Mouse (Mus musculus) heart, embryonic 13.5 days (tissue): ENCODE measurements at regions not wholly inside any gene's neighbourhood (a gene's known extent, or its start where the extent isn't known, plus 50 kb on each side); places are given as distances from the start of the nearest gene placed in this dataset.

Experiments used
- ATAC-seq: fragments of 200-750 bp; cut with Nextera tagmentation; 2 replicates; pipeline ENCODE4 v1.8.0; 2017; ENCODE audit warnings: moderate TSS enrichment; ENCODE audit not compliant: insufficient number of reproducible peaks, low FRiP score, low TSS enrichment; ENCODE audit errors: extremely low read depth
- H3K27ac ChIP-seq: fragments of 300-500 bp; sonication (generic); replicated peaks from 2 replicates; pipeline ENCODE4 v1.5.1; 2015; ENCODE audit warnings: moderate library complexity, mild to moderate bottlenecking, inconsistent platforms
- H3K27me3 ChIP-seq: fragments of 300-500 bp; sonication (generic); replicated peaks from 2 replicates; pipeline ENCODE4 v1.6.1; 2015; ENCODE audit warnings: mild to moderate bottlenecking, inconsistent platforms
- H3K36me3 ChIP-seq: fragments of 300-500 bp; sonication (generic); 2 replicates; pipeline ENCODE4 v1.6.1; 2015; ENCODE audit warnings: mild to moderate bottlenecking, inconsistent platforms
- H3K4me1 ChIP-seq: fragments of 300-500 bp; sonication (generic); 2 replicates; pipeline ENCODE4 v1.6.1; 2015; ENCODE audit warnings: inconsistent platforms
- H3K4me2 ChIP-seq: fragments of 300-500 bp; sonication (generic); 2 replicates; pipeline ENCODE4 v1.6.1; 2015; ENCODE audit warnings: inconsistent platforms, mild to moderate bottlenecking, moderate library complexity
- H3K4me3 ChIP-seq: fragments of 300-500 bp; sonication (generic); 2 replicates; pipeline ENCODE4 v1.5.1; 2015; ENCODE audit warnings: moderate library complexity, mild to moderate bottlenecking, inconsistent platforms
- H3K9ac ChIP-seq: fragments of 300-500 bp; sonication (generic); 2 replicates; pipeline ENCODE4 v1.6.1; 2015; ENCODE audit warnings: inconsistent platforms, mild to moderate bottlenecking, moderate library complexity
- H3K9me3 ChIP-seq: fragments of 300-500 bp; sonication (generic); 2 replicates; pipeline ENCODE4 v1.6.1; 2016; ENCODE audit warnings: inconsistent platforms
- WGBS: fragments of 180-500 bp; shearing (Covaris S2); methylation state at CpG from one replicate; pipeline ENCODE4 v1.1.7; 2015; ENCODE audit warnings: mixed read lengths; 5-methylcytosine and 5-hydroxymethylcytosine counted together

DNA sequence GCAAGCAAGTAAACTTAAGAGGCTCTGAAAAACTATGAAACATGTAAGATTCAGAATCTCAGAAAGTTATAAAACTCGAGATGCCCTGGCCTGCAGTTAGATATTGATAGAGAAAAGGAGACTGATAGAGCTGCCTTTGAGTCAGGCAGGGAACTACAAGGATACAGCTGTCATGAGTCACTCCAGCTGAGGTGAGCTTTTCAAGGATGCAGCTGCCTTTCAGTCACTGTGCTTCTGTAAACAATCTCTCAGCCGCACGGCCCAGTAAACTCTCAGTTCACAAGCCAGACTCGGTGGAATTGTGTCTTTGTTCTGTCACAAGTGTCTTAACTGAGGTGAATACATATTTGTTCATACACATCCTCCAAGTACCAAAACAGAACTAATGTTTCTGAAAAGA, 334.9 kb upstream of the Rsrc1 start:
- ATAC-seq = no peak
- Histone ChIP-seq H3K9ac (no peak overlapping the region), H3K27me3 (no peaks in the 10 kb centered on the region), H3K9me3 (no peaks in the 10 kb centered on the region), H3K36me3 (no peaks in the 10 kb centered on the region), H3K4me1 (peaks cover 18% of the 10 kb centered on the region), H3K4me2 (no peak overlapping the region), H3K27ac (no peak overlapping the region), H3K4me3 (no peak overlapping the region)
- 22% methylated on average over 4 of the region's 4 CpGs for WGBS

DNA sequence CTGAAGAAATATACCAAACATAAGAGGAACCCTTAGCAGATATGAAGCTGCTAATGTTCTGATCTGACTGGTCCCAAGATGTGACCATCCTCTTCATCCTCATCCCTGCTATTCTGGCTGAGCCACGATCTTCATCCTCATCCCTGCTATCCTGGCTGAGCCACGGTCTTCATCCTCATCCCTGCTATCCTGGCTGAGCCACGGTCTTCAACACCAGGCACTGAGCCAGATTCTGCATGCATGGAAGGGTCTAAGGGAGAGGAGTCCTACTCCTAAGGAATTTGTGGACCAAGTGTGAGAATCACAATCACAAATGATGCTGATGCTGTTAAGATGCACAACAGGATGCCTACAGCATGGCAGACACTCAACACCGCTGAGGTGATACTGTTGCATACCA, 331.9 kb upstream of the Rsrc1 start:
- Histone ChIP-seq H3K9me3 (no peaks in the 10 kb centered on the region), H3K4me1 (peaks cover 30% of the 10 kb centered on the region), H3K4me3 (no peak overlapping the region), H3K4me2 (no peak overlapping the region), H3K9ac (no peak overlapping the region), H3K36me3 (no peaks in the 10 kb centered on the region), H3K27me3 (no peaks in the 10 kb centered on the region), H3K27ac (no peak overlapping the region)
- WGBS = 85% methylated on average over 4 of the region's 4 CpGs
- ATAC-seq = no peak

DNA sequence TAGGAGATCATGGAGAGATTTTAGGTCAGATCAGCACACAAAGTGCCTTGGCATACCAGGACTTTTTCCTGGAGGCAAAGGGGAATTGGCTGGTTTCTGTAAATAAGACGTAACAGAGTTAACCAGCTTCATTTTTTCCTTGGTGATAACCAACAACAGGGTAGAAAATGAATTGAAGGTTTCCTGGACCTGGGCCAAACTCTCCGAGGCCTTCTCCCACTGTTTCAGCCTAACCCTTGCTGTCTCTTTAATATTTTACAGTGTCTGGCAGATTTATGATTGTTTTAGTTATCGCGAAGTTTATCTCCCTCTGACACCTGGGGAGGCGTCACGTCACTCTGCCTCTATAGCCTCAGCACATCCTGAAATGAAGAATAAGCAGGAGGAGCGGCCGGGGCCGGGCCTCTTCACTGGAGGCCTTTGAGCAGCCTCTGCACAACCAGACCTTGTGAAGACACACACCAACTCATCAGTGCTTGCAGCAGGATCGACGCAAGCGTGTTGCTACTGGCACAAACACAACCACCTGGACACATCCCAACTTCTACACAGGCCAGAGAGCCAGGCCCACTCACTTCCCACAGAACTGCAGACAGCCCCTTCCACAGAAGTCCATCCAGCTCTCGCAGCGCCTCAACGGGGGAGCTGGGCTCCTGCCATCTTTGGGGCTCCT, 331.0 kb upstream of the Rsrc1 start:
- no peak for ATAC-seq
- Histone ChIP-seq H3K27me3 (no peaks in the 10 kb centered on the region), H3K9ac (no peak overlapping the region), H3K4me2 (peak overlapping the region; percentile 29), H3K36me3 (no peaks in the 10 kb centered on the region), H3K4me1 (peaks cover 38% of the 10 kb centered on the region), H3K4me3 (no peak overlapping the region), H3K9me3 (no peaks in the 10 kb centered on the region), H3K27ac (no peak overlapping the region)
- WGBS = 57% methylated on average over 15 of the region's 15 CpGs

DNA sequence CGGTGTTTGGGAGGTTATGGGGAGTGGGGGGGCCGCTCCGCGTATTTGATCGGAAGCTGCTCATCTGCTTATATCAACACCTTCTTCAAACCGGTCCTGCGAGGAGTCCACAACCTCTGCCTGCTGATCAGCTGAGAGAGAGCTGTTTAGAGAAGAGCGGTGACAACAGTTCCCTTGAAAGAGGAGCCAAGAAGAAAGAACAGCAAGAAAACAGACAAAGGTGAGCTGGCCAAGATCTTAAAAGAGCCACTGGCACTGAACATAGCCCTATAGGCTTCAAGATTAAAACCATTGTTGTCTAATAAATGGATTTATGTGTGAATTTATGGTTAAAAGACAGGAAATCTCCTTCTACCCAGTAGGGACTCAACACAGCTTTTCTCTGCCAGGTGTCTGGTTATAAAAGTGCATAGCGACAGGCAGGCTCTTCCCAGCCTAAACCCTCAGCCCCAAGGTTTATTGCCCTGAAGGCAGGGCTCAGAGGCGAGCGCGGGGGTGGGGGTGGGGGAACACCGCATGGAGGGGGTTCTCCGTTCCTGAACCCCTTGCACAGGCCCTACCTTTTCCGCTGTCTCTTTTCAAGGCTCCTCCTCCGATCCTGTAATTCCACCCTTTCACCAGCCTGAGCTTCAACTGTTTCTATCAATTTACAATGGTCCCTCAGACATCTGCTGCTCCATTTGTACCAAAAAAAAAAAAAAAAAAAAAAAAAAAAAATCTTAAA, 330.3 kb upstream of the Rsrc1 start:
- no peak overlapping the region for H3K9ac ChIP-seq
- peaks cover 41% of the 10 kb centered on the region for H3K4me1 ChIP-seq
- H3K4me3 ChIP-seq = no peak overlapping the region
- no peaks in the 10 kb centered on the region for H3K27me3 ChIP-seq
- no peak overlapping the region for H3K27ac ChIP-seq
- peak overlapping the region; percentile 29 for H3K4me2 ChIP-seq
- H3K9me3 ChIP-seq = no peaks in the 10 kb centered on the region
- 59% methylated on average over 16 of the region's 16 CpGs for WGBS
- H3K36me3 ChIP-seq = no peaks in the 10 kb centered on the region
- ATAC-seq = no peak

DNA sequence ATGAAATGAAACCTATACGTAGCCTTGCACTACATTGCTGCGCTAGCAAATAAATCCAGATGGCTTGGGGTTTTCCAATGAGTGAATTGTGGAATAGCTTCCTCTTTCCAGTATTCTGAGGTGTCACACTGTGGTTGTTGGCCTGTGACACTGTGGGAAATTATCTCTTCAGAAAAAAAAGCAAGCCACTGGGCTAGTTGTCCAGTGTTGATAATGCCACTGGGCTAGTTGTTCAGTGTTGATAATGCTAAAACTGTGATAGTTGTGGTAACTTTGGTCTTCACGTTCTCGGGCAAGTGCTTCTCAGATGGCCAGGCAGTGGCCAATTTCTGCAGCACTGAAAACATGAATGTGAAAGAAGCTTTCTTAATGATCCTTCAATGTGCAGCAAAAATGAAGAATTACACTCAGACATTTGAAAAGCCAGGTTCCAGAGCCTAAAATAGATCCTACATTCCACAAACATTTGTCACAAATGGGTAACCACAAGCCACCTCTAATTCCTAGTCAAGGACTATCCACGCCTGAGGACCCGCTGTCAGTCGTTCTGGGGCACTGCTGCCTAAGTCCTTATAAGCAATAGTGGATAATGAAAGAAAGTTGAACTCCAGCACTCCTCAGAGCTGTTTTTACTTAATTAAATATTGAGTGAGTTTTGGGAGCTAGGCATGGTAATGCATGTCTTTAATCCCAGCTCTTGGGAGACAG, 328.9 kb upstream of the Rsrc1 start:
- Histone ChIP-seq H3K4me3 (no peak overlapping the region), H3K4me2 (peak overlapping the region; percentile 30), H3K9ac (no peak overlapping the region), H3K9me3 (no peaks in the 10 kb centered on the region), H3K4me1 (peaks cover 50% of the 10 kb centered on the region), H3K27ac (no peak overlapping the region), H3K36me3 (no peaks in the 10 kb centered on the region), H3K27me3 (no peaks in the 10 kb centered on the region)
- WGBS = 66% methylated on average over 7 of the region's 7 CpGs
- ATAC-seq = no peak

DNA sequence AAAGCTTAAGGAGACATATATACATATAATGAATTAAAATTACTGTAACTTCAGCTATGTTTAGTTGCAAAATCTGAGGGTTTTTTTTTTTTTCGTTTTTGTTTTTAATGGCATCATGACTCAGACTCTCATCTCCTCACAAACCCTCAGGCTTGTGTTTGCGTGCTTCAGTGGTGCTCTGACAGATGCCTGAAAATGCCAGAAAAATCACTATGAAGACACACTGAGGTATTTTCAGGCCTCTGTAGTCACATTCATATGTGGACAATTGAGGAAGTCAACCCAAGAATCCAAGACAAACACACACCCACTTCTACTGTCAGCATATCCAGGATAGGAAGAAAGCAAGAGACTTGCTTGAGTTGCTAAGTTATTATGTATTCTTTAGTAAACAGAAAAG, 327.2 kb upstream of the Rsrc1 start:
- 86% methylated on average over 2 of the region's 2 CpGs for WGBS
- H3K27ac ChIP-seq = no peak overlapping the region
- ATAC-seq = no peak
- no peak overlapping the region for H3K9ac ChIP-seq
- H3K4me1 ChIP-seq = peaks cover 53% of the 10 kb centered on the region
- H3K9me3 ChIP-seq = no peaks in the 10 kb centered on the region
- H3K36me3 ChIP-seq = no peaks in the 10 kb centered on the region
- H3K27me3 ChIP-seq = no peaks in the 10 kb centered on the region
- no peak overlapping the region for H3K4me2 ChIP-seq
- H3K4me3 ChIP-seq = no peak overlapping the region

DNA sequence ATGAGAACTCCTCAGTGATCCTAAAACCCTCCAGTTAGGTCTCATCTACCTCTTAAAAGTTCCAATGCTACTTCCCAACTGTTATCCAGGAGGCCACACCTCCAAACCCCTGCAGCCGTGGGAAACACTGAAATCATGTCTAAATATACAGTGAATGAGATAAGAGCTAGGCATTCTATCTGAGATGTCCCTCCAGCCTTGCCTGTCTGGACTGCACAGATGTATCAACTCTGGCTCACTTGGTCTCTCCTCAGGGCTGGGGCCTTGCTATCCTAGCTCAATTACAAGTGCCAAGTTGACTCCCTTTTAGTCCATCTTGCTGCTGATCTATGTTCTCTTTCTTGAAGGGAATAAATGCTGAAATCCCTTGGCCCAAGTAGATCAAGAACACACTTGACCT, 326.3 kb upstream of the Rsrc1 start:
- Histone ChIP-seq H3K9me3 (no peaks in the 10 kb centered on the region), H3K36me3 (no peaks in the 10 kb centered on the region), H3K27me3 (no peaks in the 10 kb centered on the region), H3K9ac (no peak overlapping the region), H3K4me2 (no peak overlapping the region), H3K4me1 (peaks cover 53% of the 10 kb centered on the region), H3K4me3 (no peak overlapping the region), H3K27ac (0 out of 2 replicates have a peak overlapping the region, but pooled peaks have one; percentile 0)
- no peak for ATAC-seq
- WGBS = 0% methylated on average over 1 of the region's 1 CpGs

DNA sequence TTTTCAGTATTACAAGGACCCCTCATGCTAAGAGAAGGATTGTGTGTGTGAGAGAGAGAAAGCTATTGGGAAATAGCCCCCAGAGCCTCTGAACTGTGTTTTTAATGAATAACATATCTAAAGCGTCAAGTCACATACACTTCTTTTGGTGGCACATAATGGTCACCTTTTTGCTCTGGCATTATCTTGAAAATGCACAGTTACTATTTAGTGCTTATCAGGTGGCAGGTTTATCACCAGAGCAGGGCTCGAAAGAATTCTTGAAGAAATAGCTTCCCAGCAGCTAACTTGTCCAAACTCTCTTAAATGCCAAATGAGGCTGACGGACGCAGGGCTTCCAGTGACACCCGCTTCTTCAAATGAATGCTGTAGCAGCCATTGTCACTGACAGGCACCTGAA, 324.7 kb upstream of the Rsrc1 start:
- 31% methylated on average over 5 of the region's 5 CpGs for WGBS
- no peak overlapping the region; the same call in 1 of the 2 replicates for H3K4me2 ChIP-seq
- H3K27me3 ChIP-seq = no peaks in the 10 kb centered on the region
- H3K9me3 ChIP-seq = no peaks in the 10 kb centered on the region
- no peak overlapping the region for H3K4me3 ChIP-seq
- H3K27ac ChIP-seq = 0 out of 2 replicates have a peak overlapping the region, but pooled peaks have one; percentile 22
- no peaks in the 10 kb centered on the region for H3K36me3 ChIP-seq
- H3K9ac ChIP-seq = no peak overlapping the region
- peaks cover 51% of the 10 kb centered on the region for H3K4me1 ChIP-seq
- ATAC-seq = no peak

DNA sequence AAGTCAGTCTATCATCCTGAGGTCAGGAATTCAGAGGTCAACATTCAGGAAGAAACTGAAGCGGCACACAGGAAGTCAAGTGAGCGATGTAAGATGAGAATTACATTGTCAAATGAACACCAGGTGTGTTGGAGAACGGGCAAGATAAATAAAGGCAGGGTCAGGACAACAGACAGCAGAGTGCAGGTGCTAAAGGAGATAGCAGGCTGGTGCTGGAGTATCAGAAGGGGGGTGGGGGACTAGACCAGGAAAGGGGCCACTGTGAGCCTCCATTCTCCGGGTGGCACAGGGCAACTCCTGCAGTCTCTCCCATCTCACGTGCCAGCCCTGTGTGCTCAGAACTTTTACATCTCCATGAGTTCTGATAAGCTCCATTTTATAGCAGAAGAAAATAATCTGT, 320.6 kb upstream of the Rsrc1 start:
- peaks cover 30% of the 10 kb centered on the region for H3K4me1 ChIP-seq
- H3K4me3 ChIP-seq = no peak overlapping the region
- H3K36me3 ChIP-seq = no peaks in the 10 kb centered on the region
- peak overlapping the region; percentile 48; the same call in 1 of the 2 replicates for H3K27ac ChIP-seq
- 27% methylated on average over 5 of the region's 5 CpGs for WGBS
- H3K4me2 ChIP-seq = no peak overlapping the region
- ATAC-seq = no peak
- no peak overlapping the region for H3K9ac ChIP-seq
- no peaks in the 10 kb centered on the region for H3K27me3 ChIP-seq
- H3K9me3 ChIP-seq = no peaks in the 10 kb centered on the region

DNA sequence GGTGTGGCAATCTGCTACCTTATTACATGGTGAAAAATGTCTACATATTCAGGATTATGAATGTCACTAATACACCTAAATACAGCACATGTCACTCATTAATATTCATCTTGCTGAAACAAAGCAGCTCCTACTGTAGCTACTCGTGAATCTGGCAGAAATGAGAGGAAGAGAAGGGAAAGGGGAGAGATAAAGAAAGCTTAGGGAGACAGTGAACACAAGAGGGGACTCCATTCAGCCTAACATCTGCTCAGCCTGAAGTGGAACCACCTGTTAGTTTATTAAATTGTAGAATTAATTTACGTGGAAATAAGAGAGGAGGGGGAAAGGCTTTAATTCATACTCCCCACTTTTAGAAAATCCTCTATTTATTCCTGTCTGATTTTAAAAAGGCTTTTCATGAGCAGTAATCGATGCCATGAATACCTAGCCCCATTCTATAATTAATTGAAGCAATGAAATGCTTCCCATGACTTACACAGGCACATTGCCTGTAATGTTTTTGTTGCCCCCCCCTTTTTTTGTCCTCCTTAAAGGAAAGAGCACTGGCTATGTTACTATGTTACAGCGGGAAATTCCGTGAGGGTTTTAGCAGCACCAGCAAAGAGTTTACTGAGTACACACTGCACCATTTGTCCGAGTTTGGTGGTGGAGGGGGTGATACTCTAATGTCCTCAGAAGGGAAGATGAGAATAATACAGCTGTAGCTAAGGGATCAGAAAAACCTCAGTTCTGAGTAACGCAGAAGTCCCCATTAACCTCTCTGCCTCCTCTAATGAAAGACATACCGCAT, 319.2 kb upstream of the Rsrc1 start:
- Histone ChIP-seq H3K4me1 (peaks cover 15% of the 10 kb centered on the region), H3K9ac (no peak overlapping the region), H3K4me3 (no peak overlapping the region), H3K4me2 (no peak overlapping the region), H3K27ac (no peak overlapping the region), H3K36me3 (no peaks in the 10 kb centered on the region), H3K27me3 (no peaks in the 10 kb centered on the region), H3K9me3 (no peaks in the 10 kb centered on the region)
- ATAC-seq = no peak
- WGBS = 73% methylated on average over 8 of the region's 8 CpGs
